ENCODE assay signal across 26 mouse cellular contexts in genomic region chr13:41929768-41930167, GRCm38 (mm10).
A peak's percentile ranks its signal among the peaks of the same experiment; 100 is the strongest.
DNase-seq lines count a peak whose midpoint lies in the region; ATAC-seq and TF ChIP-seq lines count a peak whose summit lies in the region.
"Had no signal": no experiment of that assay in that cellular context is flagged by ENCODE, and none has a peak within 500 bp of the region (broad histone marks: within the 10 kb centered on the region; RNA-seq: fewer than 3 reads in every experiment).

No protein-coding gene starts in this region.

- H3K27ac ChIP-seq in lung, postnatal 0 days (ENCODE audit: low read length): no peak overlapping the region
- H3K27ac ChIP-seq in layer of hippocampus, adult 2 months: no peak overlapping the region
- H3K27ac ChIP-seq: embryonic facial prominence, embryonic 10.5 days; hindbrain, embryonic 12.5 days; intestine, embryonic 15.5 days; midbrain, embryonic 15.5 days; stomach, postnatal 0 days had no signal

- DNase-seq in lung, postnatal 36 days: peak; percentile 18
- DNase-seq in lung, postnatal 0 days (ENCODE audit: low spot score): no peak
- DNase-seq in T-cell, adult 2 months (ENCODE audit: low spot score): peak; percentile 73
- peak; percentile 16 for DNase-seq in splenic B cell, adult 2 months (ENCODE audit: low read depth, low spot score)
- no peak for DNase-seq in layer of hippocampus, adult 2 months (ENCODE audit: low spot score in 2 of 2)
- DNase-seq: adrenal gland, postnatal 10 days; cerebellum, adult 2 months; cerebellum, postnatal 36 days; forebrain, postnatal 0 days; gastrocnemius, postnatal 14 days; heart, adult 11 months; heart, postnatal 10 days; kidney, adult 8-10 months; kidney, postnatal 10 days; lung, postnatal 14 days had no signal

- H3K27me3 ChIP-seq in lung, postnatal 0 days (replicated peaks; ENCODE audit: insufficient read depth, low read length): no peaks in the 10 kb centered on the region
- H3K27me3 ChIP-seq in splenic B cell, adult 2 months (ENCODE audit: control insufficient read depth, insufficient read depth, low read length, poor library complexity, severe bottlenecking): no peaks in the 10 kb centered on the region; the same call in 1 of the 2 replicates
- H3K27me3 ChIP-seq: heart, embryonic 12.5 days; hindbrain, embryonic 12.5 days; intestine, embryonic 15.5 days; midbrain, embryonic 15.5 days; Patski had no signal

- H3K9ac ChIP-seq in lung, postnatal 0 days (replicated peaks; ENCODE audit: low read depth): no peak overlapping the region
- H3K9ac ChIP-seq: forebrain, postnatal 0 days; heart, embryonic 12.5 days; hindbrain, embryonic 12.5 days; intestine, embryonic 15.5 days; midbrain, embryonic 15.5 days had no signal

- TF ChIP-seq EP300 in lung, postnatal 0 days (IDR thresholded peaks at IDR 0.05): no peak

- no peak overlapping the region for H3K4me2 ChIP-seq in lung, postnatal 0 days (replicated peaks; ENCODE audit: low read depth, low read length)
- H3K4me2 ChIP-seq: heart, embryonic 12.5 days; hindbrain, embryonic 12.5 days; intestine, embryonic 15.5 days; liver, embryonic 11.5 days; midbrain, embryonic 15.5 days had no signal

- ATAC-seq in lung, postnatal 0 days: no peak
- ATAC-seq in CD4-positive, CD25-positive, alpha-beta regulatory T cell, adult 4 months: peak; percentile 47
- no peak for ATAC-seq in erythroblast, adult 5-6 weeks (replicated peaks; ENCODE audit: low FRiP score, poor library complexity, severe bottlenecking)
- ATAC-seq: activated CD4-positive, CD25-positive, alpha-beta regulatory T cell, adult 4 months; forebrain, postnatal 0 days; intestine, embryonic 15.5 days; midbrain, embryonic 15.5 days; Patski had no signal

- no peak overlapping the region for H3K4me3 ChIP-seq in lung, postnatal 0 days (ENCODE audit: low read depth, low read length)
- H3K4me3 ChIP-seq in layer of hippocampus, adult 2 months: no peak overlapping the region
- H3K4me3 ChIP-seq: embryonic facial prominence, embryonic 10.5 days; heart, embryonic 12.5 days; hindbrain, embryonic 12.5 days; intestine, embryonic 15.5 days; midbrain, embryonic 15.5 days had no signal

- 86% methylated on average over 1 of the region's 1 CpGs for WGBS in lung, postnatal 0 days

- H3K4me1 ChIP-seq in lung, postnatal 0 days (ENCODE audit: insufficient read depth, low read depth, low read length): no peaks in the 10 kb centered on the region
- H3K4me1 ChIP-seq: embryonic facial prominence, embryonic 10.5 days; heart, embryonic 12.5 days; hindbrain, embryonic 12.5 days; intestine, embryonic 15.5 days; midbrain, embryonic 15.5 days had no signal

- no peak for TF ChIP-seq CTCF in lung, postnatal 0 days (IDR thresholded peaks at IDR 0.05)
- TF ChIP-seq CTCF in layer of hippocampus, adult 2 months (conservative IDR thresholded peaks at IDR 0.05): no peak

- H3K9me3 ChIP-seq in lung, postnatal 0 days (ENCODE audit: low read length): no peaks in the 10 kb centered on the region
- H3K9me3 ChIP-seq: embryonic facial prominence, embryonic 10.5 days; heart, embryonic 12.5 days; hindbrain, embryonic 12.5 days; intestine, embryonic 15.5 days; midbrain, embryonic 15.5 days had no signal

- no peaks in the 10 kb centered on the region for H3K36me3 ChIP-seq in lung, postnatal 0 days (ENCODE audit: insufficient read depth, low read length)
- no peaks in the 10 kb centered on the region for H3K36me3 ChIP-seq in splenic B cell, adult 2 months (ENCODE audit: control insufficient read depth, insufficient read depth, low read length, poor library complexity, severe bottlenecking)
- H3K36me3 ChIP-seq: embryonic facial prominence, embryonic 10.5 days; heart, embryonic 12.5 days; hindbrain, embryonic 12.5 days; intestine, embryonic 15.5 days; midbrain, embryonic 15.5 days had no signal

Comparison
In these comparisons a context has a peak if more than half of its experiments do, and no peak if none do; other contexts are left out.
1. DNase-seq: peak in lung, postnatal 36 days (single experiment), T-cell, adult 2 months (single experiment) and splenic B cell, adult 2 months (single experiment); none in lung, postnatal 0 days (single experiment) and layer of hippocampus, adult 2 months (0 of 2).